Mouse (Mus musculus) hindbrain, embryonic 15.5 days (tissue): ENCODE measurements around the gene Lifr. TPM values are rescaled to one million over a fixed set of nuclear protein-coding genes. Genes with fewer than 3 reads are reported as not detected.

Experiments
- ATAC-seq: fragments of 200-750 bp; cut with Nextera tagmentation; 2 replicates; pipeline ENCODE4 v1.8.0; 2017; ENCODE audit warnings: low read depth, moderate number of reproducible peaks, moderate TSS enrichment; ENCODE audit not compliant: low FRiP score
- H3K27ac ChIP-seq: fragments of 300-500 bp; sonication (generic); replicated peaks from 2 replicates; pipeline ENCODE4 v1.5.1; 2015; ENCODE audit warnings: mild to moderate bottlenecking, inconsistent platforms
- H3K27me3 ChIP-seq: fragments of 300-500 bp; sonication (generic); 2 replicates; pipeline ENCODE4 v1.6.1; 2015; ENCODE audit warnings: control low read depth, inconsistent platforms
- H3K36me3 ChIP-seq: fragments of 300-500 bp; sonication (generic); 2 replicates; pipeline ENCODE4 v1.6.1; 2015; ENCODE audit warnings: control low read depth, inconsistent platforms
- H3K4me1 ChIP-seq: fragments of 300-500 bp; sonication (generic); replicated peaks from 2 replicates; pipeline ENCODE4 v1.6.1; 2015; ENCODE audit warnings: control low read depth, inconsistent platforms
- H3K4me2 ChIP-seq: fragments of 300-500 bp; sonication (generic); 2 replicates; pipeline ENCODE4 v1.6.1; 2015; ENCODE audit warnings: moderate library complexity, mild to moderate bottlenecking, inconsistent platforms
- H3K4me3 ChIP-seq: fragments of 300-500 bp; sonication (generic); 2 replicates; pipeline ENCODE4 v1.5.1; 2015; ENCODE audit warnings: mild to moderate bottlenecking, inconsistent platforms
- H3K9ac ChIP-seq: fragments of 300-500 bp; sonication (generic); 2 replicates; pipeline ENCODE4 v1.6.1; 2015; ENCODE audit warnings: inconsistent platforms
- H3K9me3 ChIP-seq: fragments of 300-500 bp; sonication (generic); 2 replicates; pipeline ENCODE4 v1.6.1; 2016; ENCODE audit warnings: control low read depth, inconsistent platforms
- WGBS: fragments of 180-500 bp; shearing (Covaris S2); methylation state at CpG from one replicate; pipeline ENCODE4 v1.1.7; 2015; 5-methylcytosine and 5-hydroxymethylcytosine counted together
- polyA plus RNA-seq: library from polyadenylated mRNA; unstranded; fragments of >200 nt; fragmentation: Nextera tagmentation; extraction: Ambion mirVana; gene quantifications from 2 replicates; pipeline ENCODE4 v1.2.1, GENCODE M21; 2015

Lifr gene
- polyA plus RNA-seq, 1 experiment from 2014 or later, result 18.3 TPM

GRCm38 (mm10) chr15:7082901-7083300 lies 7.5 kb upstream of the Lifr start:
- 94% methylated on average over 3 of the region's 3 CpGs for WGBS
- H3K9me3 ChIP-seq, result no peaks in the 10 kb centered on the region

GRCm38 (mm10) chr15:7084780-7085497 lies 5.5 kb upstream of the Lifr start:
- H3K9me3 ChIP-seq, result no peaks in the 10 kb centered on the region
- H3K9ac ChIP-seq, result no peak overlapping the region
- H3K4me1 ChIP-seq, result no peaks in the 10 kb centered on the region
- no peak overlapping the region for H3K4me2 ChIP-seq
- no peaks in the 10 kb centered on the region for H3K36me3 ChIP-seq
- 45% methylated on average over 8 of the region's 8 CpGs for WGBS
- no peak overlapping the region for H3K4me3 ChIP-seq
- ATAC-seq, result peak; percentile 33; the same call in 1 of the 2 replicates
- no peak overlapping the region for H3K27ac ChIP-seq
- H3K27me3 ChIP-seq, result no peaks in the 10 kb centered on the region

More at GRCm38 (mm10) chr15:7082901-7083300, 7.5 kb upstream of the Lifr start:
- no peaks in the 10 kb centered on the region for H3K4me1 ChIP-seq
- H3K9ac ChIP-seq, result no peak overlapping the region
- ATAC-seq, result no peak
- no peak overlapping the region for H3K27ac ChIP-seq
- H3K36me3 ChIP-seq, result no peaks in the 10 kb centered on the region
- no peak overlapping the region for H3K4me3 ChIP-seq
- no peak overlapping the region for H3K4me2 ChIP-seq
- H3K27me3 ChIP-seq, result no peaks in the 10 kb centered on the region

- H3K9ac ChIP-seq, result no peak overlapping the region
- no peaks in the 10 kb centered on the region for H3K4me1 ChIP-seq
- no peak overlapping the region for H3K4me3 ChIP-seq
- no peaks in the 10 kb centered on the region for H3K36me3 ChIP-seq
- H3K4me2 ChIP-seq, result no peak overlapping the region
- no peaks in the 10 kb centered on the region for H3K27me3 ChIP-seq
- WGBS, result 74% methylated on average over 2 of the region's 2 CpGs
- H3K27ac ChIP-seq, result no peak overlapping the region
- no peak for ATAC-seq
- no peaks in the 10 kb centered on the region for H3K9me3 ChIP-seq
These were observed 1.7 kb upstream of the Lifr start for GRCm38 (mm10) chr15:7088691-7089090.

GRCm38 (mm10) chr15:7092321-7092720 lies 1.9 kb downstream of the Lifr start:
- no peaks in the 10 kb centered on the region for H3K36me3 ChIP-seq
- H3K4me2 ChIP-seq, result no peak overlapping the region
- ATAC-seq, result no peak
- no peak overlapping the region for H3K27ac ChIP-seq
- H3K4me3 ChIP-seq, result no peak overlapping the region
- H3K27me3 ChIP-seq, result no peaks in the 10 kb centered on the region
- WGBS, result 68% methylated on average over 8 of the region's 8 CpGs
- no peak overlapping the region for H3K9ac ChIP-seq
- no peaks in the 10 kb centered on the region for H3K9me3 ChIP-seq
- no peaks in the 10 kb centered on the region for H3K4me1 ChIP-seq

- no peak overlapping the region for H3K4me2 ChIP-seq
- H3K4me1 ChIP-seq, result no peaks in the 10 kb centered on the region
- ATAC-seq, result no peak
- H3K9me3 ChIP-seq, result no peaks in the 10 kb centered on the region
- no peaks in the 10 kb centered on the region for H3K27me3 ChIP-seq
- H3K27ac ChIP-seq, result no peak overlapping the region
- H3K4me3 ChIP-seq, result no peak overlapping the region
- 79% methylated on average over 1 of the region's 1 CpGs for WGBS
- no peak overlapping the region for H3K9ac ChIP-seq
- H3K36me3 ChIP-seq, result no peaks in the 10 kb centered on the region
These were observed 9.0 kb downstream of the Lifr start for GRCm38 (mm10) chr15:7099406-7099805.

GRCm38 (mm10) chr15:7100226-7100625 lies 9.8 kb downstream of the Lifr start:
- 84% methylated on average over 6 of the region's 6 CpGs for WGBS
- no peak overlapping the region for H3K4me2 ChIP-seq
- H3K27me3 ChIP-seq, result no peaks in the 10 kb centered on the region
- H3K4me1 ChIP-seq, result no peaks in the 10 kb centered on the region
- no peaks in the 10 kb centered on the region for H3K36me3 ChIP-seq
- no peak for ATAC-seq
- H3K9me3 ChIP-seq, result no peaks in the 10 kb centered on the region
- no peak overlapping the region for H3K9ac ChIP-seq
- H3K4me3 ChIP-seq, result no peak overlapping the region
- H3K27ac ChIP-seq, result no peak overlapping the region

- WGBS, result 92% methylated on average over 2 of the region's 2 CpGs
- Histone ChIP-seq H3K36me3 (no peaks in the 10 kb centered on the region), H3K4me1 (no peaks in the 10 kb centered on the region), H3K27me3 (no peaks in the 10 kb centered on the region), H3K9me3 (no peaks in the 10 kb centered on the region), H3K4me3 (no peak overlapping the region), H3K4me2 (no peak overlapping the region), H3K9ac (no peak overlapping the region), H3K27ac (no peak overlapping the region)
- no peak for ATAC-seq
These were observed 12.6 kb downstream of the Lifr start for GRCm38 (mm10) chr15:7103051-7103450.

- H3K4me2 ChIP-seq, result no peak overlapping the region
- no peak overlapping the region for H3K9ac ChIP-seq
- no peaks in the 10 kb centered on the region for H3K4me1 ChIP-seq
- H3K36me3 ChIP-seq, result no peaks in the 10 kb centered on the region
- H3K27me3 ChIP-seq, result no peaks in the 10 kb centered on the region
- no peak for ATAC-seq
- H3K27ac ChIP-seq, result no peak overlapping the region
- no peak overlapping the region for H3K4me3 ChIP-seq
- WGBS, result 81% methylated on average over 5 of the region's 5 CpGs
- H3K9me3 ChIP-seq, result no peaks in the 10 kb centered on the region
These were observed 14.8 kb downstream of the Lifr start for GRCm38 (mm10) chr15:7105224-7105623.

GRCm38 (mm10) chr15:7108160-7108559 lies 17.7 kb downstream of the Lifr start:
- H3K27ac ChIP-seq, result no peak overlapping the region
- no peak for ATAC-seq
- 71% methylated on average over 6 of the region's 6 CpGs for WGBS
- no peak overlapping the region for H3K4me3 ChIP-seq
- H3K27me3 ChIP-seq, result no peaks in the 10 kb centered on the region
- H3K4me2 ChIP-seq, result no peak overlapping the region
- no peaks in the 10 kb centered on the region for H3K36me3 ChIP-seq
- no peaks in the 10 kb centered on the region for H3K9me3 ChIP-seq
- no peaks in the 10 kb centered on the region for H3K4me1 ChIP-seq
- H3K9ac ChIP-seq, result no peak overlapping the region

- no peak overlapping the region for H3K4me2 ChIP-seq
- no peak overlapping the region for H3K27ac ChIP-seq
- no peaks in the 10 kb centered on the region for H3K27me3 ChIP-seq
- H3K9me3 ChIP-seq, result no peaks in the 10 kb centered on the region
- no peak overlapping the region for H3K9ac ChIP-seq
- ATAC-seq, result no peak
- H3K36me3 ChIP-seq, result no peaks in the 10 kb centered on the region
- no peaks in the 10 kb centered on the region for H3K4me1 ChIP-seq
- H3K4me3 ChIP-seq, result no peak overlapping the region
- 84% methylated on average over 6 of the region's 6 CpGs for WGBS
These were observed 22.0 kb downstream of the Lifr start for GRCm38 (mm10) chr15:7112227-7112907.

- no peaks in the 10 kb centered on the region for H3K4me1 ChIP-seq
- no peak overlapping the region for H3K4me3 ChIP-seq
- WGBS, result 88% methylated on average over 3 of the region's 3 CpGs
- no peak for ATAC-seq
- H3K27ac ChIP-seq, result no peak overlapping the region
- no peak overlapping the region for H3K4me2 ChIP-seq
- no peaks in the 10 kb centered on the region for H3K9me3 ChIP-seq
- no peaks in the 10 kb centered on the region for H3K27me3 ChIP-seq
- H3K9ac ChIP-seq, result no peak overlapping the region
- H3K36me3 ChIP-seq, result no peaks in the 10 kb centered on the region
These were observed 23.5 kb downstream of the Lifr start for GRCm38 (mm10) chr15:7113906-7114305.

GRCm38 (mm10) chr15:7115326-7116003 lies 25.1 kb downstream of the Lifr start:
- ATAC-seq, result no peak
- Histone ChIP-seq H3K27ac (no peak overlapping the region), H3K27me3 (no peaks in the 10 kb centered on the region), H3K36me3 (no peaks in the 10 kb centered on the region), H3K4me3 (no peak overlapping the region), H3K9ac (no peak overlapping the region), H3K4me2 (no peak overlapping the region), H3K4me1 (no peaks in the 10 kb centered on the region), H3K9me3 (no peaks in the 10 kb centered on the region)
- WGBS, result 35% methylated on average over 7 of the region's 7 CpGs
